Mouse (Mus musculus): ENCODE measurements at regions not wholly inside any gene's neighbourhood (a gene's known extent, or its start where the extent isn't known, plus 50 kb on each side); places are given as distances from the start of the nearest gene placed in this dataset.

DNA sequence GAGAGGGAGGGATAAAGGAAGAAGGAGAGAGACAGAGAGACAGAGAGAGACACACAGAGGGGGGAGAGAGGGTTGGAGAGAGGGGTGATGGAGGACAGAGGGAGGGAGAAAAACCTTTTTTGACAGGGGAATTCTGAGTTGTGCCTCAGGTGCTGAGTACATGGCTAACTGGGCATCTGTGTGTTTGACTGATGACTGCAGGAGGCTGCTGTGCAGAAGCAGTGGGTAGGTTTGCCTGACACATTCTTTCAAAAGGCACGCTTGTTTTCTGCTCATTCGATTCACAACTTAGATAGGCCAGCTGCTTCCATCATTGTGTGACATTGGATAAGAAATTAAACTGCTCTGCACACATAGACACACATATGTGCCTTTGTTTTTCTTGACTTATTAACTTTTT, 150.7 kb upstream of the Rgmb start:
- DNase-seq (ENCODE audit: low read depth, low spot score): no peak

DNA sequence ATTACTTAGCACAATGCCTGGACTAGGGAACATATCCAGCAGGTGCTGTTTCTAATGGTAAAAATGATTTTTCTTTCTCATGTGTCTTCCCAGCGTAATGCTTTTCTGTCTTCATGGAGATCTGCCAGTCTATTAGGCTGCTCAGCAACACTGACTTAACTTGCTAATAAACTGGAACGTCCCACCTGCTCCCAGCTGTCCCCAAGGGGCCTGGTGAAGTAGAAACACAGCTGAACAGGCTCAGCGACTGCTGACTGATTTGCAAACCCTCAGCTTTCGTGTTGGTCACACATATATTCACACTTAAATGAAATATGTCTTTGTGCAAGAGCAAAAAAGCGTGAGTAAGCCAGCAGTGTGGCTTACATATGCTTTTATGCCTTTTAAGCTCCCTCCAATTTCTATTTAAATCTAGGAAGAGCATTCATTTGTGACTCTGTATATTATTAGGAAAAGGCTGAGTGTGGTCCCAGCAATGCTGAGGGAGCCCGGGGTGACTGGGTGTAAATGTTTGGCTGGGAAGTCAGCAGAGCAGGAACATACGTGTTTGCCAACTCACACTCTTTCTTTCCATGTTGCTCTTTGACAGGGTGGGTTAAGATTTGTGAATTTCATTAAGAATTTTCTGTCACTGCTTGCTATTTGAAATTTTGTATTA, 146.7 kb upstream of the Rgmb start:
- DNase-seq (ENCODE audit: low read depth, low spot score): no peak

DNA sequence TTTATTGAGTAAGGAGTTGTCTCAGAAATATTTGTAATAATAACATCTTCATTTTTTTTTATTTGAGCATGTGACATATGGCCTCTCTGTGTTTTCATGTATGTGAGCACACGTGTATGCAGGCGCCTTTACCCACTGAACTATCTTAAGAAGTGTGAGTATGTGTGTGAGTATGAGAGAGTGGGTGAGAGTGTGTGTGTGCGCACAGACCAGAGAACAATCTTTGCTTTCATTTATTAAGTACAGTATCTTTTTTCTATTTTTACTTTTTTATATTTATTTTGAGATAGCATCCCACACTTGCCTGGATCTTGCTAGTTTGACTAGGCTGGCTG, 140.5 kb upstream of the Rgmb start:
- no peak for DNase-seq (ENCODE audit: low read depth, low spot score)

DNA sequence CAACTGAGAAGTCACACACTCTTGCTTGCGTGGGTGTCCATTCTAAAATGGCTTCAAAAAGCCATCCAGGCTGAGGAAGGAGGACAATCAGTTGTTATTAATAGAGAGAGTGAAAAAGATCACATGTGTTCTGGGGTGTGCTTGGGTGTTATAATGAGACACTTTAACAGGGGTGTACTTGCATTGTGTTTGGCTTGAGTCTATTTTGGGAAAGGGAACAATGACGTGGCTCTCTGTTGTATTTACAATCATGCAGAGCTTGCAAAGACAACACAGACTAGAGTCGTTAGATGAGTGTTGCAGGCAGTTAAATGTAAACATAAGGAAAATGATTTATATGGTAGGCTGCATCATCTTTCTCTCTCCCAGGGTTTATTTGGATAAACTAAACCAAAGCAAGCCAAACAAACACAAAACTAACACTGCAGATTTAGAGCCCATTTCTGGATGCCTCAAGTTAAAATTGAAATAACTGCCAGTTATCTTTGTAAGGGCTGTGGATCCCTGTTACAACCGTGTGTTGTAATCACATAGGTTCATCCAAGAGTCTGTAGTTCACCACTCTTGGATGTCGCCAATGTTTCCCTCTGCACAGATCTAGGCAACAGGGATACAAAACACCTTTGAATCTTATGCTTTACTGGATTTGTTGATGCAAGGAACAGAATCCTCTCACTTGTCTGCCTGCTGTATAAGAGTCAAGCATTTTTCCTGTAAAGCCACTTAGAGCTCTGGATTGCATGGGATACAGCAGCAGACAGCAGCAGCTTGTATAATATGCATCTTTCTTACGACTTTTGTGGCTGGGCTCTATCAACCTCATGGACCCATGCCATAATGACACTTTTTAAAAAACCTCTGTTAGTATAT, 139.9 kb upstream of the Rgmb start:
- DNase-seq (ENCODE audit: low read depth, low spot score): no peak

DNA sequence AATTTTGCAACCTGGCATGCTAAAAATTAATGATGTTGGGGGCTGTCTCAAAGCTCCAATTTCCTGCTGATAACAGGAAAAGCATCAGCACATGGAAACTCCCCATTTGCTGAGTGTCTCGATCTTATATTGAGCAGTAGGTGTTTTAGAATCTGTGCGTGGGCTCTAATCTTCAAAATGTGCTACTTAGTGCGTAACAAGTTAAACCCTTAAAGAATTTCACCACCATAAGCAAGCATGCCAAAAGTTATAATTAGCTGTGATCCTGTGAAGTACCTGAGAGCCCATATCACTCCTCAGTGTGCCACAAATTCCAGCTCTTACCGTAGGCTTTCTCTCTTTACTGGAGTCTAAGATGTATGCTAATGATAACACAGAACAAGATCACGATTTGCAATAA, 137.5 kb upstream of the Rgmb start:
- DNase-seq (ENCODE audit: low read depth, low spot score): no peak

DNA sequence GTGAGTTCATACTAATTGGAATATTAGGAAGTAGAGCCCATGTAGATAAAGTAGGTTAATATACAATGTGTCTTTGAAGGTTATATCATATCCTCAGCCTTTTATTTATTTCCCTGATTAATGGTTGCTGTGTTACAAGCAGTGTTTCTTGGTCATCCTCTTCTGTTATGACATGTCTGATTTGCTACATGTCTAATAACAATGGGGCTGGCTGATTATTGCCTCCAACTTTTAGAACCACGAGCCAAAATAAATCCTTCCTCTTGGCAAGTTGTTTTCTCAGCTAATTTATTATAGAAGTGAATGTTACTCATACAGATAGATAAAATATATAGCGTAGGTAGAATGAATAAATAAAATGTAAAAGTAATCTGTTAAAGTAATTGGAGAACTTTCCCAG, 124.8 kb upstream of the Rgmb start:
- no peak for DNase-seq (ENCODE audit: low read depth, low spot score)

DNA sequence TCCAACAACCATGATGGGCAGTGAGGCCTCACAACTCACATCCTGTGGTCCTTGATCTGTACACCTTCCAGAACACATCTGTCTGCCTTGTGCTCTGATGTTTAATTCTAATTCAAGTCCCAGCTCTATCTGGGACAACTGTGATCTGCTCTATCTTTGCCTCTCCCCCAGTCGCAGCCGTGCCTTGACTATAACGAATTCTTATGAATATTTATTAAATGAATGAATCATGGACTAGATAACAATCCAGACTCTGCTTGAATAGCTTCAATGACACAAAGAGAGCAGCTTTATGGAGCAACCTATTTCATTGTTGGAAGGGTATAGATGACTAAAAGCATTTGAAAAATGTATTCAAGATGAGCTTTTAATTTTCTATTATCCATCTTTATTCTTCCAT, 120.8 kb upstream of the Rgmb start:
- DNase-seq (ENCODE audit: low read depth, low spot score): no peak

DNA sequence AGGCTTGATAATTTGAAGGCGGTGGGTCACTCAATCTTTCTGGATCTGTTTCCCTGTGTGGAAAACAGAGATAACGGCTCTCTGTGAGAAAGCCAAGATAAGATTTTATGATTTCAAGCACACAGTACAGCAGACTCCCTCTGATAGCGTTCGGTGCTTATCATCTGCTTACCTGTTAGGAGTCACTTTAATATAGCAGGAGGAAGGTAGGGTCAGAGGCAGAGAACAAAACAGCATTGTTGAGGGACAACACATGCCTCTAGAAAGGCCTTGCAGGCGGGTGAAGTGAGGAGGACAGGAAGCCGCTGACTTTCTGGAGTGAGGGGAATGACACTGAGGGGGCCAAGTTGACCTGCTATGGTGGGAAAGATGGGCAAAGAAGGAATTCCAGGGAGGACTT, 118.9 kb upstream of the Rgmb start:
- no peak for DNase-seq (ENCODE audit: low read depth, low spot score)

DNA sequence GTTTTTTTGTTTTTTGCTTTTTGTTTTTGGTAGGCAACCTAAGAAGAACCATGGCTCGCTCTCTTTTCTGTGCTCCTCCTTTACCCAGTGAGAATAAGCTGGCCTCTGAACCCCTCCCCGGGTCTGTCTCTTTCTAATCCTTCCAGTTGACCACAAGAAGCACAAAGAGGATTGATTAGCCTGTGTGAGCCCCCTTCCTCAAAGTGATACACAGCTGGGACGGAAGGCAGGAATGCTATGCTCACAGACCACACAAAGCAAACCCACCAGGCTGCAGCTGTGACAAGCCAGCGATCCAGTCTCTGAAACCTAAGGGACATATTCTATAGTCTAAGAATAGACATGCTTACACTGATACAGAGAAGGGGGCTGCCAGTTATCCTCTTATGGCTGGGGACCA, 111.5 kb upstream of the Rgmb start:
- no peak for DNase-seq (ENCODE audit: low read depth, low spot score)

DNA sequence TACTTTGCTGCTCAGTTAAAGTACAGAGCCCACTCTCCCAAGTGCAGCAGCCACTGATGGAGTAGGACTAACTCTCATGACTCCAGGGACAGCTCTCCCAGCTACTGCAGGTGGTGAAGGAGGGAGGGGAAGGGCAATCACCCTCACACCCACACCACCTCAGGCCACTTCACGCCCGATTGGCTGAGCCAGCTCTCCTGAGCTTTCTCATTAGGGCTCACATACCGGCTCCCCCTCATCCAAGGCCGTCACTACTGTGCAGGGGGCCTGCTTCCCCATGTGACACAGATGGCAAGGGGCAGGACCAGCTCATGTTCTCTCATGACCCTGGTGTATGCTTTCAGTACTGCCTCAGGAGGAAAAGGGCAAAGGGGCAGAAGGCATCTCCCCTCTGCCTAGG, 87.8 kb upstream of the Rgmb start:
- no peak for DNase-seq (ENCODE audit: low read depth, low spot score)

DNA sequence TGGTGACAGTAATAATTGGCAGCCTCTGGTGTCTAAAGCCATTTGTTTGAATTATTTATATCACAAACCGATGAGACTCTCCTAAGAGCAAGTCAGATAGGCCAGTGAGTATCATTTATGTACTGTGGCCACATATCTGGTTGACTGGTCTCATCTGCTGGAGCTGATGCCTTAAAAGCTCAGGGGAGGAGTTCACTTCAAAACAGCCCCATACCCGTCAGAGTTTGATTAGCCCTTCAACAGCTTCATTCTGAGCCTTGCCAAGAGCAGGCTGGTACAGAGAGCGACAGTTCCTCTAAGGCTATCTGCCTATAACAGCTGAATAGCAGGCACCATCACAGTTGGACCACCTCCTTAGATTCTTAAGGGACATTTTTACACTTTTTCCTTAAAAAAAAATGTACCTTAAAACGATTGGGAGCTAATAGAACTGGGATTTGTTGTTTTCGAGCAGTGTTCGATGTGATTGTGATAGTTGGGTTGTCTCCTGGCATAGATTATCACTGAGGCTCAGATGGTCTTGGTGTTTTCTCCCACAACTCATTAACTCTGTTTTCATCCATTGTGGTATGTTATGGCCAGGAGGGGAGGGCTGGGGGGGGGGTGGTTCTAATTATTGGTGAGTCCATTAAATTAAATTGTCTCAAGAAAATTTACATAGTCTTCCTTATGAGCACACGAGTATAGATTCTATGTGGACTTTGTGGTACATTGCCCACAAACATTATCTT, 68.0 kb upstream of the Rgmb start:
- DNase-seq (ENCODE audit: low read depth, low spot score): no peak

DNA sequence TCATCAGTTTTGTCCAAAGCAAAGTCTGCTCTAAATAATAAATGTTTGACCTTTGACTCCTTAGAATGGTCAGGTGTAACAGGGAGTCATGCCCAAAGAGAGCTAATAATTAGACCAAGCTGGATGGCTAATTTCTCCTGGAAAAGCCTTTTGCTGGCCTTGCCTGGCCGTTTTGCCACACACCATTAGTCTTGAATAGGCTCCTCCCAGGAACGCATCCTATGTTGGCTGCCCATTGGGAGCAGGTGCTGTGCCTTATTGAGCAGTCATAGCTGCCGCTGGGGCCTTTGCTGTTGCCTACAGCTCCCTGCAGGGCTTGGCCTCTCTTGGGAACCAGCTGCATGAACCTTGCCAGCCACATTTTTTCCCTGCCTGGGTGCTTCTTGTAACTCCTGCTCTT, 65.1 kb upstream of the Rgmb start:
- DNase-seq (ENCODE audit: low read depth, low spot score): no peak

DNA sequence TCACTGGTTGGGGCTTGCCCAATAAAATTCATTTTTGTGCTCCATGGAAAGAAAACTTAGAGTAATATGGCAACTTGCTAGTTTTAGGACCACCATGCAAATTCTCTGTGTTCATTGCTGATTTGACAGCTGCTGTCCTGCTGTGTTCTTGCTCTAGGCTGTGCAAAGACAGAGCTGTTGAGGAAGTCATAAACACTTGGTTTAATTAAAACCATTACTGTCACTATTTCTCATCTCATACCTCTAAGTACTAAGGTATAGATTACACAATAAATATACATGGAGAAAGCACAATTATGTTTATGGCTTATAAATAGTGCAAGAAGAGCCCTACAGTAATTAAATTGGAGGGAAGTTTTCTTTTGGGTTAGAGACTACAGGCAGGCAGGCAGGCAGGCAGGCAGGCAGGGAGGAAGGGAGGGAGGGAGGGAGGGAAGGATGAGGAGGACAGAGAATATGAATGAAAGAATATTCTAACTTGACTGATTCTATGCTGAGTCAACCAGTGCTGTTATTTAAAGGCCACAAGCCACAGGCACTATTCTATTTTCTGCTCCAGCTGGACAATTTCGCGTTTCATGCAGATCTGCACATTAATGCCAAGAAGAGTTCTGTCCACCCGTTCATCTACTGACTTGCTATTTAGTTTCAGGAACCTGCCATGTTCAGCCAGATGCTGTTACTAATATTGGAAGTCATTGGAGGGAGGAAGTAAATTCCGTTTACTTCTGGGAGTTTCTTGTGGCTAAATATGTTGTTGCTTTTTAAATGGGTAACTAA, 61.2 kb upstream of the Rgmb start:
- DNase-seq (ENCODE audit: low read depth, low spot score): no peak

DNA sequence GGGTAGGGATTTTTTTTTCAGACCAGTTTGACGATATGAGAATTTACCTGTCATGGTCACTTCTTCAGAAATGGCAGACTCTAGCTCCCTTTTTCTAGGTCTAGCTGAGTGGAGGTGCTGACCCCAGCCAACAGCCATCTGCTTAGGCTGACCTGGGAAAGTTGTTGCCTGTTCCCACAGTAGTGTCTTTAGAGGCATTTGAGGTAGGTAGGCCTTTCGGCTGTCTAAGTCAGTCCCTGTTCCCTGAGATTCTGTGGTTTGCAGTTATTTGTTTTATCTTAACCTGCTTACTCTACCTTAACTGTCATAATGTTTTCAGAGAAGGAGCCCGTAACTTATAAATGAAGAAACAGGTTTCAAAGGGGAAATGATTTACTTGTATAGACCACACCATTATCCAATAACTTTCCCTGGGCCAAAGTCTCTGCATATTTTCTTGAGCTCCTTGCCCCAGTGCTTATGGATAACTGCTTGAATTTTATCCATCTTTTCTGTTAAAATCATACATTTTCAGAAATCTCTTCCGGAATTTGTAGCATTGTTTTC, 59.8 kb upstream of the Rgmb start:
- no peak for DNase-seq (ENCODE audit: low read depth, low spot score)

DNA sequence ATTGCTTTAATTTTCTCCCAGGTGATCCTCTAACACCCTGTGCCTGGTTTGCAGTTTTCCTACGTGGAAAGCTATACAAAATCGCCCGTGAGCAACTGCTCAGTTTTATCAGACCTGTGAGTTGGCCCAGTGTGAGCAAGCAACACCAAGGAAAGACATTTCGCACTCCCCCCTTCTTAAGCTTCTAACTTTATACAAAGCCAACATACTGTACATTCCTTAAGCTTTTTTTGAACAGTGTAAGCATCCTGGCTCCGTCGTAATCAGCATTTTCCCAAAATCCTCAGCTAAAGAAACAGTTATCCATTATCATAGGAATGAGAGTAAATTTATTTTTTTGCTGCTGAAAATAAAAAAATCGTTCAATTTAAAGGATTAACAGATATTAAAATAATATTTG, 52.0 kb upstream of the Rgmb start:
- no peak for DNase-seq (ENCODE audit: low read depth, low spot score)

DNA sequence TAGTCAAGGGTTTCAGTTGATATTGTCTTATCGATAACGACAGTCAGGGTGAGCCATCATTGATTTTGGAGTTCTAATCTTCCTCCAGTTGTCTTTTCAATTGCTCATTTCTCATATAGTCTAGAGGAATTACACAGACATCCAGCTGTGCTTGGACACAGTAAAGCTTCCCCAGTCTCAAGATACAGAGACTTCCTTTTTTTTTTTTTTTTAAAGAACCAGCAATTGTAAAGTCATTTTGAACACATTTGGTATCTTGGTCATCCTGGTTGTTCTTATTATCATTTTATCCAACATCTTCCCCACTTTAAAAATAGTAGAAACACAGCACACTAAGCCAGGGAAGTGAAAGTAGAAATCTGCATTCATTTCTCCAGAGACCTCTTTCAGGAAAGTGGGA, 51.4 kb upstream of the Rgmb start:
- no peak for DNase-seq (ENCODE audit: low read depth, low spot score)
